Mouse (Mus musculus): Measurements from ENCODE around the gene Tnfaip8l3.

DNA sequence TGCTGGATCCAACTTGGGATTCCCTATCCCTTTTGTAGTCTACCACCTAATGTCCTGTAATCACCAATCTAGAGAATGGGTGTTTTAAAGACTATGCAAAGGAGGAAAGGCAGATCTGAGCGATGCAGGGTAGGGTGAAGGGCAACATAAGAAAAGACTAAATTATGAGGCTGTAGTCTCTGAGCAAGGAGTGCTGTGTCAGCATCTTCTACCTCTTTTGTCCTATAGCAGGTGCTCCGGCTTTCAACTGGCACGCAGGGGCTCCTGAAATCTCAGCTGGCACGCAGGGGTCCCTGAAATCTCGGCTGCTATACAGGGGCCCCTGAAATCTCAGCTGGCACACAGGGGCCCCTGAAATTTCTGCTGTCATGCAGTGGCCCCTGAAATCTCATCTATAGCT, 33.5 kb downstream of the Tnfaip8l3 start:
- TF ChIP-seq POLR2A (IDR thresholded peaks at IDR 0.05; ENCODE audit: insufficient read depth, low read depth, low read length): no peak
- TF ChIP-seq CTCF (IDR thresholded peaks at IDR 0.05; ENCODE audit: insufficient read depth, low read depth, low read length): no peak

Data from olfactory bulb, adult 2 months (tissue).